Mouse (Mus musculus) cerebellum, adult 18-20 months (tissue): ENCODE results near the gene Tob1.

ENCODE experiments used
- DNase-seq, 2 experiments: peaks; one replicate each; pipeline ENCODE4 v3.0.0; 2021

Gene Tob1

GRCm38 (mm10) chr11:94211124-94211603, at the start of gene Tob1:
Gene Tob1 (plus strand): TSS chr11:94211454.
- peak; percentile 96 to 99 for DNase-seq

- DNase-seq = no peak
These were observed 49.2 kb upstream of the Tob1 start for GRCm38 (mm10) chr11:94161867-94162581.

- DNase-seq = no peak
These were observed 48.1 kb upstream of the Tob1 start for GRCm38 (mm10) chr11:94163005-94163767.

- no peak for DNase-seq
These were observed 45.5 kb upstream of the Tob1 start for GRCm38 (mm10) chr11:94165745-94166144.

GRCm38 (mm10) chr11:94168238-94168637, 43.0 kb upstream of the Tob1 start:
- DNase-seq = no peak

- DNase-seq = no peak
These were observed 41.7 kb upstream of the Tob1 start for GRCm38 (mm10) chr11:94169596-94169995.

GRCm38 (mm10) chr11:94171691-94172090, 39.6 kb upstream of the Tob1 start:
- peak; percentile 36 to 58 for DNase-seq

GRCm38 (mm10) chr11:94172186-94172585, 39.1 kb upstream of the Tob1 start:
- DNase-seq = no peak

- no peak for DNase-seq
These were observed 37.5 kb upstream of the Tob1 start for GRCm38 (mm10) chr11:94173726-94174146.

- DNase-seq = no peak
These were observed 36.0 kb upstream of the Tob1 start for GRCm38 (mm10) chr11:94175288-94175687.

GRCm38 (mm10) chr11:94175694-94176093, 35.6 kb upstream of the Tob1 start:
- DNase-seq = no peak

GRCm38 (mm10) chr11:94177841-94178585, 33.2 kb upstream of the Tob1 start:
- DNase-seq = no peak

GRCm38 (mm10) chr11:94179768-94180167, 31.5 kb upstream of the Tob1 start:
- DNase-seq = no peak

- no peak for DNase-seq
These were observed 31.1 kb upstream of the Tob1 start for GRCm38 (mm10) chr11:94180194-94180593.

GRCm38 (mm10) chr11:94181694-94182093, 29.6 kb upstream of the Tob1 start:
- no peak for DNase-seq

- DNase-seq = no peak
These were observed 28.5 kb upstream of the Tob1 start for GRCm38 (mm10) chr11:94182711-94183110.

- DNase-seq = no peak
These were observed 28.1 kb upstream of the Tob1 start for GRCm38 (mm10) chr11:94183120-94183519.

- DNase-seq = no peak
These were observed 27.6 kb upstream of the Tob1 start for GRCm38 (mm10) chr11:94183671-94184070.

GRCm38 (mm10) chr11:94189579-94189978, 21.7 kb upstream of the Tob1 start:
- DNase-seq = no peak

- no peak for DNase-seq
These were observed 20.6 kb upstream of the Tob1 start for GRCm38 (mm10) chr11:94190665-94191064.

GRCm38 (mm10) chr11:94193109-94193508, 18.1 kb upstream of the Tob1 start:
- no peak for DNase-seq

- DNase-seq = no peak
These were observed 14.9 kb upstream of the Tob1 start for GRCm38 (mm10) chr11:94196311-94196710.

- DNase-seq = no peak
These were observed 12.7 kb upstream of the Tob1 start for GRCm38 (mm10) chr11:94198405-94199146.
